Comparison of ENCODE assay signal across 27 mouse cellular contexts in the genomic region with DNA sequence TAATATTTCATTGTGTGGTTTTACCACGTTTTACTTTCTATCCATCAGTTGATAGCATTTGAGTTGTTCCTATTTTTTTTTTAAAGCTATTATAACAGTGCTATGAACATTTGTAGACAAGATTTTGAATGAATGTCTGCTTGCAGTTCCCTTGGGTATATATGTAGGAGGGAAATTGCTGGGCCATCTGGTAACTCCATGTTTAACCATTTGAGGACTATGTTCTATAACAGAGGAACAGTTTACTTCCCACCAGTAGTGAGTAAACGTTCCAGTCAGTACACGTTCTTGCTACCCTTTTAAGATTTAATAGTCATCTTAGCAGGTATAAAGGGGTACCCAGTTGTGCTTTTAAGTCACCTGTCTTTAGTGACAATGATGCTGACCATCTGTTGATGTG.
"Had no signal": no experiment of that assay in that cellular context is flagged by ENCODE, and none has a peak within 500 bp of the region (broad histone marks: within the 10 kb centered on the region; RNA-seq: fewer than 3 reads in every experiment).

No protein-coding gene starts in this region.

- H3K4me3 ChIP-seq: embryonic facial prominence, embryonic 10.5 days; embryonic facial prominence, embryonic 12.5 days; embryonic facial prominence, embryonic 13.5 days; embryonic facial prominence, embryonic 15.5 days; erythroblast, embryonic 14.5 days; forebrain, embryonic 10.5 days; forebrain, embryonic 12.5 days; forebrain, embryonic 13.5 days; forebrain, embryonic 15.5 days; gastrocnemius, adult 2 months; heart, embryonic 10.5 days had no signal

- H3K36me3 ChIP-seq: embryonic facial prominence, embryonic 10.5 days; embryonic facial prominence, embryonic 12.5 days; embryonic facial prominence, embryonic 13.5 days; embryonic facial prominence, embryonic 15.5 days; forebrain, embryonic 10.5 days; forebrain, embryonic 12.5 days; forebrain, embryonic 15.5 days; heart, embryonic 10.5 days had no signal

- H3K27me3 ChIP-seq: embryonic facial prominence, embryonic 12.5 days; forebrain, embryonic 12.5 days; forebrain, embryonic 13.5 days; forebrain, embryonic 15.5 days had no signal

- DNase-seq: cerebellum, adult 8-10 months; cerebellum, adult 9-10 months; cerebellum, adult 9-11 months; cerebellum, postnatal 10 days; cerebellum, postnatal 14 days; cerebellum, postnatal 25 days; cerebellum, postnatal 36 days; embryo, embryonic 11 days; forebrain, postnatal 0 days; gastrocnemius, adult 2 months; gastrocnemius, postnatal 10 days; gastrocnemius, postnatal 14 days; gastrocnemius, postnatal 25 days; gastrocnemius, postnatal 36 days; heart, adult 18-20 months had no signal

- H3K9ac ChIP-seq: embryonic facial prominence, embryonic 12.5 days; embryonic facial prominence, embryonic 13.5 days; embryonic facial prominence, embryonic 15.5 days; forebrain, embryonic 12.5 days; forebrain, embryonic 13.5 days; forebrain, embryonic 15.5 days; forebrain, postnatal 0 days had no signal

- H3K27ac ChIP-seq: embryonic facial prominence, embryonic 10.5 days; embryonic facial prominence, embryonic 12.5 days; embryonic facial prominence, embryonic 13.5 days; embryonic facial prominence, embryonic 15.5 days; forebrain, embryonic 10.5 days; forebrain, embryonic 12.5 days; forebrain, embryonic 13.5 days; forebrain, embryonic 15.5 days; gastrocnemius, adult 2 months; heart, embryonic 10.5 days had no signal

- ATAC-seq: forebrain, embryonic 13.5 days; forebrain, embryonic 14.5 days; forebrain, embryonic 15.5 days; forebrain, embryonic 16.5 days; forebrain, postnatal 0 days had no signal

- H3K4me1 ChIP-seq: embryonic facial prominence, embryonic 10.5 days; embryonic facial prominence, embryonic 15.5 days; forebrain, embryonic 10.5 days; forebrain, embryonic 12.5 days; forebrain, embryonic 13.5 days; forebrain, embryonic 15.5 days; heart, embryonic 10.5 days had no signal
